Mouse (Mus musculus): ENCODE data around the gene Med11.
"Not testable (repeated sequence)": the region's sequence is repeated elsewhere in the genome, so short reads cannot be mapped to it uniquely, and the experiment has no call there.

Gene Med11

DNA sequence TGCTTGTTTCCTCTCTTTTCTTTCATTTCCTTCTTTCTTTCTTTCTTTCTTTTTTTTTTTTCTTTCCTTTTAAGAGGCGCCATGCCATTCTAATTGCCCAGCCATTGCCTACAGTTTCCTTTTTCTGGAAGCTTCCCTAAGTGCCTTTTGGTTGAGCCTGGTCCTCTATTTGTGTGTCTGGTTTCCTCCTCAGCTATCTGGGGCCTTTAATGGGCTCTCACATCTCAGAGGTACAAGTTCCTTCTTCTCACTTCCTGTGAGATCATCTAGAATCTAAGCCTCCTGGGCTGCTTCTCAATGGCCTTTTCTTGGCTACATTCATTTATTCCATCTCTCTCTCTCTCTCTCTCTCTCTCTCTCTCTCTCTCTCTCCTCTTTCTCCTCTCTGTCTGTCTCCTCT lies 4.3 kb upstream of the Med11 start:
- no peak for DNase-seq (ENCODE audit: inconsistent ontology term)

DNA sequence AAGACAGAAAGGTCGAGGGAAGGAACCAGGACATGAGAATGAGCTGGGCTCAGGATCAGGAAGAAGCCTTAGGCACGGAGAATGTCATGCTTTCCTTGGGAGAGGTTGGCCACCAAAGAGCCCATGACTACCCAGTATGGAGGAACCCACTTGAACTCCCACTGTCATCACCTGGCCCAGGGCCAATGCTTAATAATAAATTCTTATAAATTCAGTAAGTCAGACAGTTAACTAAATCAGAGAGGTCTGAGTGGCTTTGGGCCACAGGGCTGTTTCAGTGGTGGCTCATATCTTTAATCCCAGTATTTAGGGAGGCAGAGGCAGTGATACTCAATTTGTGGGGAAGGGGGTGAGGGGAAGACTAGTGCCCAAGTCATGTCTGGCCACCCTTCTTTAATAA lies 793 bp upstream of the Med11 start:
- no peak for DNase-seq (ENCODE audit: inconsistent ontology term)

DNA sequence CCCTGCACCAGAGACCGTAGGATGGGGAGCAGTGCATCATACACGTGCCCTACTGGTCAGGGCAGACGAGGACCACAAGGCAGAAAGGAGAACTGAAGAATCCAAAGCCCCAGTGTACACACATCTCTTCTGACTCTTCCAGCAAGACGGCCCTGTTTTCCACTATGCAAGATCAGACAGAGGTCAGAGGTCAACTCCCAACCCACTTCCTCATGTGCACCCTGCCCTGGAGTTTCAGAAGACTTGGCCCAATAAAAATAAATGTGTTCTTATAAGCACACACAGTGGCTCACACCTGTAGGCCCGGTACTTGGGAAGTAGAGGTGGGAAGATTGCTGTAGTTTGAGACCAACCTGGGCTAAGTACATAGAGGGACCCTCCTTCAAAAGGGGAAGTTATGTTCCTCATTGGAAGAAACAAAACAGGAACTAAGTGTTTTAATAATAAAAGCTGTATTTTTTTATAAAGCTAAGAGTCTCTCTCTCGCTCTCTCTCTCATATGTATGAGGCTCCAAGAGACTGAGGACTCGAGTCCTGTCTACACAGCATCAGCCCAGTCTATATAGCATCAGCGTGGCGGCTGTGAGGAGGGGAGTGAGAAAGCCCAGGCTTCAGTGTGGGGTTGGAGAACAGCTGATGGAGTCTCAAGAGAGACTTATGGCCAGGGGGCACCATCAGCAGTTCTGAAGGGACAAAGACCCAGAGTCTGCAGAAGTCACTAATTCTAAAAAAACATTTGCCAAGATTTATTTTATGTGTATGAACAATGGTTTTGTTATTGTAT lies 1.7 kb downstream of the Med11 start:
- DNase-seq (ENCODE audit: inconsistent ontology term) = no peak

DNA sequence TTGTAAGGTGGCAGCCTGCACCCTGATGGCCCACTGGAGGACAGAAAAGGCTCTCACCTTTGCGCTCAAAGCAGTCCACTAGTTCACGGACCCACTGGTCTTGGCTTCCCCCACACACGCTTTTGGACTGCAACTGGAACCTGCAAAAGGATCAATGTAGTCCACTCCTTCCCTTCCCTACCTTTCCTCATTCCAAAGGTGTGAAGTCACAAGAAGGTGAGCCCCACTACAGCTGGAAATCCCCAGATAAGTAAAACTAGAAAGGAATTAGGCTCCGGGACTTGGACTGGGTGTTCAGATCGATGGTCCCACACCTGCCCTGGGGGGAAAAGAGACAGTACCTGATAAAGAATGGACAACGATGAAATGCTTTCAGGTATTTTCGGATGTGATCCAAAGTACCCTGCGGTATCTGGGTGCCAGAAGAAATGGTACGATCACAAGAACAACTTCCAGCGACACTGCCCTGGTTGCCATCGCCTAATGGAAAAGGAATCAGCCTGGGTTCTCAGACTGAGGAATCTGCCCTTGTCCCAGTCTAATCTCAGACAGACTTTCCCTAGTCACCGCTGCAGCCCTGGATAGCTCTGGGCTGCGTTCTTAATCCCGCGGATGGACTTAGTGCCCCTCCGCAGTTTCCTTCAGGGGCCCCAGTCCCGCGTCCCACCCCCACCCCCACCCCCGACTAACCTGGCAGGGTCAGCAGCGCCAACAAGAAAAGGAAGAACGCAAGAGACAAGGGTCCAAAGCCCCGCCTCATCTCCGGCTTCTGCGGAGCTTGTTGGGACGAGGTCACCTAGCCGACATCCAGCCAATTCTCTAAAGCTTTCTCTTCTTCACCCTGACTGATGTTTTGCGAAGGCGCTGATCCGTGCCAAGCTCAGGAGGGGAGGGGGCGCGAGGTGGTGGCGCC lies 7.2 kb downstream of the Med11 start, which contains the start of gene Zmynd15:
Gene Zmynd15, plus strand, starts transcription at position 746 of the 913 bp plus-strand sequence.
- no peak for DNase-seq (ENCODE audit: inconsistent ontology term)

DNA sequence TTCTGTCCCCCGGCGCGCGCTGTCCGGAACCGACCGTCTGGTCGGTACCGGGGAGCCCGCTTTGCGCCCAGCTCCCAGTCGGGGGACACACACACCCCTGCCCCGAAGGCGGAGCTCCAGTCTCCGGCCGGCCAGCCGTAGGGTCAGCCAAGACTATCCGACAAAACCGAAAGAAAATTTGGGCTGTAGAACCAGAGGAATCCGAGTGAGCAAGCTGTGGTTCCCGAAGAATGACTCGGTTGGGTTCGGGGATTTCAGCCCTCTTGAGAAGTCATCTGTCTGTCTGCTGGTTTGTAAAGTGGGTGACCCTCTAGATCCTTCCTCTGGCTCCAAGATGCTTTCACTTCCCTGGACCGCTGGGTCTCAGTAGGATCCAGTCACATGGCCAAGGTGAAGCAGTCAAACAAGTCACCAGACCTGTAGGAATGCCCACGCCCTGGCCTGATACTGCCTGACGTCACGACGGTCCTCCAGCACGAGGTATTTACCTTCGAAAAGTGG lies 7.9 kb downstream of the Med11 start, which contains the start of gene Cxcl16:
Gene Cxcl16, minus strand, starts transcription at position 384 of the 501 bp plus-strand sequence.
- peak; percentile 74 for DNase-seq (ENCODE audit: inconsistent ontology term)

DNA sequence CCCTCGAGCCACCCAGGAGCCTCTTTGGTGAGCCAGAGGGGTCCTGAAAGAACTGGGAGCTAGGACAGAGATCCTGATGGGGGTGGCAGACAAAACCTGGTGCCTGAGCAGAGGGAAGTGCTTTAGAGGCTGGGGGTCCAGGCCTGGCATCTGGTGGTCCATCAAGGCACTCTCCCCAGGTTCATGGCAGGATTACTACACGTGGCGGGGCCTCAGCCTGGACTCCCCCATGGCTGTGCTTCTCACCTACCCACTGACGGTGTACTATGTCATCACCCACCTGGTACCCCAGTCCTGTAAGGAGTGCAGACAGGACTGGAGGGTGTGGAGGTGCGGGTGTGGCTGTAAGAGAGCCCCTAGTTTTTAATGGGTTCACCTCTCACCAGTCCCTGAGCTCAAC lies 12.3 kb downstream of the Med11 start:
- no peak for DNase-seq (ENCODE audit: inconsistent ontology term)

DNA sequence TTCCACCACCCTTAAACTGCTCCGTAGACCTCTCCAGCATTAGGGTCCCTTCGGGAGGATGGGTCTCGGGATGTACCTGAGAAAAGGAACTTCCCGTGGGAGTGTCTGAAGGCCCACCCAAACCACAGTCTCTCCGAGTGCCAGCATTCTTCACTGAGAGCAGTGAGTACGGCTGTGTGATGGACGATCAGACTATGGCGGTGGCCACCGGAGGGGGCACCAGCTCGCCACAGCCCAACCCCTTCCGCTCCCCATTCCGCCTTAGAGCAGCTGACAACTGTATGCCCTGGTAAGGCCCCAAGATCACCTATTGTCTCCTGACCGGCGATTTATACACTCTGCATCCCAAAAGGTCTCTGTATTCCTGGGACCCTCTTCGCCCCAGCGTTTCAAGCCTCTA lies 13.5 kb downstream of the Med11 start:
- no peak for DNase-seq (ENCODE audit: inconsistent ontology term)

DNA sequence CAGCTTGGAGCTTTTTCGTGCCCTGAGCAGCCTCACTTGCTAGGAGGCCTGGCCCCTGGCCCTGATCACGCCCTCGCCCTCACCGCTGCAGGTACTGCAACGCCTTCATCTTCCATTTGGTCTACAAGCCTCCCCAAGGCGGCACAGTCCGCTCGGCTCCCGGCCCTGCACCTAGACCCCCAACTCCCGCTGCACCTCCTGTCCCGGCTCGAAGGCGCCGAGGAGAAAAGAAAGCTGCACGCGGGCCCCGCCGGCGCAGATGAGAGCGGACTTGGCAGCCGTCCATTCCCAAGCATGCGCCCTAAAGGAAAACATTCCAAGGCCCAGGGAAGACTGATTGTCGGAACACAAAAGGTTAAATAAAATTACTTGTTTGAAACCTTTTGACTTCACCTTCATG lies 14.1 kb downstream of the Med11 start:
- peak; percentile 30 for DNase-seq (ENCODE audit: inconsistent ontology term)

DNA sequence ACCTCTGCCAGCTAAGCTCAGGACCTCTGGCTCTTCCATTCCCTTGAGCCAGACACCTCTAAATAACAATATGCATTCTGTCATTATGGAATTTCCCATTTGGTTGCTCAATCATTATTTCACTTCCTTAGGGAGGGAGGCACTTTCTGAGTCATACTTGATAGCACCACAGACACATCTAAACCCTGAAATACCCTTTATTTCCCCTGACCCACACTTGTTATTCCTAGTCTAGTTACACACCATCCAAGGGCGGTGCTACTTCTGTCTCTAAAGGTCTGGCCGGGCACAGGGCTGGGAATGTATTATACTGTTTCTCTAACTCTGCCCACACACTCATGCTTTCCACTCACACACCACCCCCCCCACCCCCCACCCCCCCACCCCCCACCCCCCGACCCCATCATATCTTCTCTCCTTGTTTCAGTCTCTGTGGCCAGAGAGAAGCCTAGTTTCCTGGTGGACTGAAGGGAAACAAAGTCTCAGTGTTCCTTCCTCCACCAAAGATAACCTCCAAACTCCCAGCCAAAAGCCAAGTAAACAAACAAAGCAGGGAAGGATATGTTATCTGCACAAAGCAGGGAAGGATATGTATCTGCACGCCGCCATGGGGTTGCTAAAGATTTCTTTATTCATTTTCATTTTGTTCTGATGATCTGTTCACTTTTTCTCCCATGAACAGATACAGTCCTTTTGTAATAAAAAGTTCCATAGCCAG lies 16.3 kb downstream of the Med11 start:
- peak; percentile 51 for DNase-seq (ENCODE audit: inconsistent ontology term)

DNA sequence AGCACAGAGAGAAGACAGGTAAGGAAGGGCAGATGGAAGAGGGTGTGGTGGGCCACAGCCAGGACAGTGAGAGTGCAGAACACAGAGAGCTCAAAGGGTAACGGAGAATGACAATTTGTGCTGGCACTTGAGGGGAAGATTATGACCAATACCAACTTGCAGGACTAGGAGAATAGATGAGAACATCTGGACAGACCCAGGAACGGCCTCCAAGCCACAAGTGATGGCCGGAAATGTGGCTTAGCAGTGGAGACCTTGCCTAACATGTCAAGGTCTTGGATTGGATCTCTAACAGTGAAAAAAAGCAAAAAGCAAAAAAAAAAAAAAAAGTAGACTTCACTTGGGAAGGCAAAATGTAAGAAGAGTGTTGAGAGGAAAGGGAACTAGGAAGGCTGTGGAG lies 18.0 kb downstream of the Med11 start:
- DNase-seq (ENCODE audit: inconsistent ontology term) = no peak

DNA sequence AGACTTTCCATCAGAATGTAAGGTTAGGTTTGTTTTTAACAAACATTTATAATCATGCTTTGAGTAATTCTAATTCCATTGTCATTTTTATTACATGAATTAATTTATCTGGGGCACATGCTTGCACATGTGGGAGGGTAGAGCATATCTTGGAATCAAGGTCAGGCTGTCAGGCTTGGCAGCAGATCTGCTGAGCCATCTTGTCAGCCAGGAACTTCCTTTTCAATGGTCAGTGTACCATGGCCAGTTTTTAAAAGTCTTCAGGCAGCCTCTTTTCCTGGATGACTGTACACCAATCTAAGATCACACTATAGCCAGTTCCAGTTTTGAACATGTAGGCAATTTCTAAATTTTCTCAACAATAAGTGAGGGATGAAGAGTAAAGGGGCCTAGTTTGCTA lies 21.0 kb downstream of the Med11 start:
- DNase-seq (ENCODE audit: inconsistent ontology term) = no peak

DNA sequence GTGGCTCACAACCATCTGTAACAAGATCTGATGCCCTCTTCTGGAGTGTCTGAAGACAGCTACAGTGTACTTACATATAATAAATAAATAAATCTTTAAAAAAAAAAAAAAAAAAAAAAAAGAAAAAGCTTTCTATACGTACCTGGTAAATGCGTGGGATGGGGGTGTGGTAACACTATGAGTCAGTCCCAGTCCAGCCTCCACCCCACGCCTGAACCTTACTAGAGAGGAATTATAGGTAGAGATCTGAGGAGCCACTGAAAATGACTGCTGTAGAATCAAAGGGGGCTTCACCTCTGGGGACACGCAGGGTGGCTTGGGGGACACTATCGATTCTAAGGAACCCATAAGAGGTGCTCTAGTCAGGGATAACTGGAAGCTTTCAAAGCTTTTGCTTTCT lies 21.6 kb downstream of the Med11 start:
- not testable (repeated sequence) for DNase-seq (ENCODE audit: inconsistent ontology term)

DNA sequence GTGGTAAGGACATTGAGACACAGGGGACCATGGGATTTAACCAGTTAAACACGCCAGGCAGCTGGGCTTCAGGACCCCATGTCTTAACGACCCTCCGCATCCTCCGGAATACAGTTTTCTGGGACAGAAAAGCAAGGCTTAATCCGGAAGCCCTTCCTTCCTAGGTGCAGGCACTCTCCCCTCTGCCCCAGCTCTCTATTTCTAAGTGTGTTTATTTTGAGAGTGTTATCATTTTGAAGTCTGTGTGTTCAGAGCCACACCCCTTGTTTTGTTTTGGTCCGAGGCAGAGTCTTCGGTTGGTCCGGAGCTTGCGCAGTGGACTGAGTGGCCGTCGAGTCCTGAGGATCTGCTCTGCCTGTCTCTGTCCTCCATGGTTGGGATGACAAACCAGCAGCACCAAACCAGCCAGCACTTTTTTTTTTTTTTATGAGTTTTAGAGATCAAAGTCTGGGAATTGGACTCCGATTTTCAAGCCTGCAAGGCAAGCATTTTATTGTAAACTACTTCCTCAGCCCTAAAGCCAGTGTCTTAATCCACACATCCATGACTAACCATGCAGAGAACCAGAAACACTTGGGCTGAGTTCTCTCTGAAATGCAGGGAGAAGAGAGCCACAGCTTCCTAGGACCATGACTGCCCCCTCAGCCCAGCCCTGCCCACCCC lies 23.3 kb downstream of the Med11 start:
- DNase-seq (ENCODE audit: inconsistent ontology term) = no peak

DNA sequence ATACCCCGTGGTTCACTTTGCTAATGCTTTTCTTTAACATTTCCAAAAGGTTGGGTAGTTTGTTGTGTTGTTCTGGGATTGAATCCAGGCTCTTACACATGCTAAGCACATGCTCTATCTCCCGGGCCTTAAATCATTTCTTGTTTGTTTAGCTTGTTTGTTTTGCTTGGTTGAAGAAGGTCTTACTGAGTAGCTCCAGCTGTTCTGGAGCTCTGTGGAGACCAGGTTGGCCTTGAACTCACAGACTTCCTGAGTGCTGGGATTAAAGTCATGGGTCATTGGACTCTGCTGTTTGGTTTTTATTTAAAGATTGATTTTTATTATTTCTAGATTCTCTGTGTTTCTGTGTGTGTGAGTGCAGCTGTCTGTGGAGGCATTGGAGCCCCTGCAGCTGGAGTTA lies 33.8 kb downstream of the Med11 start:
- no peak for DNase-seq (ENCODE audit: inconsistent ontology term)

DNA sequence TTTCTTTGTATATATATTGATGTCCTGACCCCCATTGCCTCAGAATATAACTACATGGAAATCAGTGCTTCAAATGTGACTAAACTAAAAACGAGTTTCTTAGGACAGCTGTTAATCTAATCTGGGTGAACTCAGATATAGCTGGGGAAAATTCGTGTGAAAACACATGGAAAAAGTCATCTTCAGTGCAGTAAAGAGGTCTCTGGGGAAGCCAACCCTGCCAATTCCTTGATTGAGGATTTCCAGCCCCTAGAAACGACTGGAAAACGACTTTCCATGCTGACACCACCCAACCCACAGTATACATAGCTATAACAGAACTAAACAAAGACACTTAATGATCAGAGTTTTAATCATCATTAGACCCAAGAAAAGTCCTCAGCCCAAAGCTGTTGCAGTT lies 36.1 kb downstream of the Med11 start:
- DNase-seq (ENCODE audit: inconsistent ontology term) = no peak

DNA sequence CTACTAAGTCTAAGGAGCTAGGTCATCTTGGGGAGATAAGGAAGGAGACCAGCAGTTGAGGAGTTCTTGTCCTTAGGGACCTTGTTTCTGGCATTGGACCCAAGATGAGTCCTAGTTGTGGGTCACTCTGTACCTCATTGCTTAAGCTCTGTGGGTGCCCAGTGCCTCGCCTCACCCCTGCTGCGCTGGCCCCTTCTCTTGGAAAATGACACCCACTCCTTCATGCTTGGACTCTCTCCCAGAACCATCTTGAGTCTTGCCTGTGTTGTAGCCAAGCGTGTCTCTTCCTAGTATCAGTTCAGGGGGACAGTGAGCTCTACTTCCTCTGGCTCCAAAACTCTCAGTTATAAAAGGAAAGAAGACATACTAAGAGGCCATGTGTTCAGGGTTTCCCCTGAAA lies 37.4 kb downstream of the Med11 start:
- no peak for DNase-seq (ENCODE audit: inconsistent ontology term)

DNA sequence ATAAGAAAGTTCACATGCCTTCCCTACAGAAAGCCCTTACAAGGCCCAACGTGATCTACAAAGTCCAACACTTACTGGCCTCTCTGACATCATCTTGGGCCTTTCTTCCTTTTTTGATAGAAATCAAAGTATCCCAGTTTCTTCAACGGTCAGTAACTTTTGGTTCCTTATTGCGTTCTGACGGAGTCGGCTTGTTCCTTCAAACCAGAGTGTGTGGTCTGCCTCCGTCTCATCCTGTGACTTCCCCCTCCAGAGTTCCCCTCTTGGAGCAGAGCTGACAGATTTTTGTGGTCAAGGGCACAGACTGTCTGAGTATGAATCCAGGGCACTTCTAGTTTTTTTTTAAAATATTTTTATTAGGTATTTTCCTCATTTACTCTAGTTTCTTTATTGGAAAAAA lies 38.0 kb downstream of the Med11 start:
- DNase-seq (ENCODE audit: inconsistent ontology term) = no peak

DNA sequence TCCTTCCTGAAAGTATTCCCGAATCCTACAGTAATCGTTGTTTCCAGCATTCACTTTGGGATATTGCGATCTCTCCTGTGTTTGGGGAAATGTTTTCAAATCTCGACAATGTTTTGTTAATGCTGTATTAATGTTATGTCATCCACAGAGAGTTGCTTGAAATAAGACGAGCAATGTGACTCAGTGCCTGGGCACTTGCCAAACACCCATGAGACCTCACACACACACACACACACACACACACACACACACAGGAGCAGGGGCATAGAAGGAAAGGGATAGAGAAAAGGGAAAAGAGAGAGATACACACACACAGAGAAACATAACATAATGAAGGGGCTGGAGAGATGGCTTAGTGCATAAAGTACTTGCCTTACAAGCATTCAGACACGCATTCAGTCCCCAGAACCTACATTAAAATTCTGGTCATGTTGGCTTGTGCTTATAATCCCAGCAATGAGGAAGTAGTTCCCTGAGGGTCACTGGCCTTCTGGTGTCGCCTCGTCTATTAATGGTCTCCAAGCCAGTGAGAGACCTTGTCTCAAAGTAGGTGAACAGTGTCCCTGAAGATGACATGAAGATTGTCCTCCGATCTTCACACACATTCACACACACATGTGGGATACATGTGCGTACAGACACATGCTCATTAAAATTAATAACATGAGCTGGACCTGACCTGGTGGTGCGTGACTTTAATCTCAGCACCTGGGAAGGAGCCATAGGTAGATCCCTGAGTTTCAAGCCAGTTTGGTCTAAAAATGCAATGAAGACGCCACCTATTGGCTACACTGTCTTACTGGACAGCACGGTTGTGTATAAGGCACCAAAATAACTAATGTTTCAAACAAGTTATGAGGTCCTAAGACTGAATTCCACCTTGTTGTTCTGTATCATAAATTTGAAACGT lies 48.1 kb downstream of the Med11 start:
- no peak for DNase-seq (ENCODE audit: inconsistent ontology term)

DNA sequence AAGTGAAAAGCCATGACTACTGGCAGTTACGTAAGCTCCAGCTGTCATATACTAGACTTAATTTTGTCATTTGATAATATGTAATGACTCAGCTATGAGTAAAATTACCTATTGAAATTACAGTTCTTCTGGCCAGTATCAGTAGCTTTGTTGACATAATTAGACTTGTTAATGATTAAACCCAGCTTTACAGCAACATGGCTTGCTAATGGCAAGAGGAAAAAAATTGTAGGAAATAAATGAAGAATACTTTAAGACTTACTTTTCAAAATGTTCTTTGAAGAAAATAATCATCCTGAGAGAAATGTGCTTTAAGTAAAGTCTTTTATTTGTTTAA lies 48.7 kb downstream of the Med11 start:
- no peak for DNase-seq (ENCODE audit: inconsistent ontology term)

DNA sequence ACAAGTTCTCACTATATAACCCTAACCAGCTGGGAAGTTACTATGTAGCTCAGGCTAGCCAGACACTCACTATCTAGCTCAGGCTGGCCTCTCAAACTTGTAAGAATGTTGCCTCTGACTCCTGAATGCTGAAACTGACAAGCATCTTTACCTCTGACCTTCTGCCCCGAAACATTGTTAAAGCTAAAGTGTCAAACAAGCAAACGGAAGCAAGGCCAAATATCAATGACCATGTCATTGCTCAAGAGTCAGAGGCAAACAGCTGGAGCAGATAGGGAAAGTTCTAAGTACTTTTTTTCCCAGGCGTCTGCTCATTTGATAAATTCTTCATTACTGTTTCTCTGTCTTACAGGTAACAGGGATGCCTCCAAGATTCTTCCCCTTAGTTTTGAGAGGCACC lies 50.3 kb downstream of the Med11 start:
- no peak for DNase-seq (ENCODE audit: inconsistent ontology term)

All from Muller cell, postnatal 12 days (primary cell).